Mouse (Mus musculus) liver, adult 2 months (tissue): ENCODE data around the gene Upk3b.

Experiments
- CTCF ChIP-seq: fragments of 200-500 bp; IDR thresholded peaks from 2 replicates; pipeline ENCODE4 v1.5.1; 2011; ENCODE audit warnings: low read depth, low read length, control low read depth
- POLR2A ChIP-seq: fragments of 200-500 bp; IDR thresholded peaks from 2 replicates; pipeline ENCODE4 v1.6.1; 2011; ENCODE audit warnings: low read length, control low read depth; ENCODE audit not compliant: insufficient read depth; ENCODE audit errors: extremely low read depth

- no peak for TF ChIP-seq CTCF
- no peak for TF ChIP-seq POLR2A
Observed at GRCm38 (mm10) chr5:136016014-136016876, 22.1 kb upstream of the Upk3b start.
